Mouse (Mus musculus) CH12.LX (cell line): Measurements from ENCODE around the gene Stam. TPM values are rescaled to one million over a fixed set of nuclear protein-coding genes. Genes with fewer than 3 reads are reported as not detected.

ENCODE experiments used
- DNase-seq: peaks from one replicate; pipeline ENCODE4 v3.0.0-alpha.2; 2013; ENCODE audit errors: extremely low read depth
- H3K27ac ChIP-seq: 2 replicates; pipeline ENCODE4 v1.5.1; 2012; ENCODE audit warnings: low read depth, mild to moderate bottlenecking, control low read depth, moderate library complexity; ENCODE audit not compliant: insufficient read depth
- H3K27me3 ChIP-seq: replicated peaks from 2 replicates; pipeline ENCODE3; 2012; ENCODE audit warnings: inconsistent platforms
- H3K36me3 ChIP-seq, 2 experiments: replicated peaks in 1 of 2; 2 replicates each; pipeline versions ENCODE3 to v1.6.1; 2012; ENCODE audit warnings: inconsistent platforms in 1 of 2, low read length in 1 of 2, mild to moderate bottlenecking in 1 of 2, mixed read lengths in 1 of 2, moderate library complexity in 1 of 2; ENCODE audit not compliant: control insufficient read depth in 1 of 2, insufficient read depth in 1 of 2
- H3K4me1 ChIP-seq, 2 experiments: 2 replicates each; pipeline ENCODE4 v1.6.1; 2012; ENCODE audit warnings: inconsistent platforms in 1 of 2, moderate library complexity in 1 of 2; ENCODE audit not compliant: insufficient read depth in 2 of 2, control insufficient read depth in 1 of 2
- H3K4me2 ChIP-seq: 2 replicates; pipeline ENCODE4 v1.6.1; 2012; ENCODE audit warnings: low read depth, mild to moderate bottlenecking, control low read depth; ENCODE audit not compliant: poor library complexity, insufficient read depth, severe bottlenecking
- H3K4me3 ChIP-seq, 3 experiments: fragments of 150-350 bp in 1 of 3; sonication (generic) in 1 of 3; replicated peaks in 1 of 3; 2 replicates each; pipeline versions ENCODE3 to v1.5.1; 2011 to 2012; ENCODE audit warnings: low read depth in 2 of 3, low read length in 2 of 3, mild to moderate bottlenecking in 2 of 3, moderate library complexity in 2 of 3, control low read depth in 1 of 3, improper control_type of control experiment in 1 of 3, inconsistent platforms in 1 of 3, mixed read lengths in 1 of 3; ENCODE audit not compliant: poor library complexity in 1 of 3
- H3K79me2 ChIP-seq: replicated peaks from 2 replicates; pipeline ENCODE4 v1.6.1; 2012; ENCODE audit warnings: mild to moderate bottlenecking, moderate library complexity; ENCODE audit not compliant: control insufficient read depth, poor library complexity, insufficient read depth, severe bottlenecking; ENCODE audit errors: extremely low read depth
- H3K9ac ChIP-seq: 2 replicates; pipeline ENCODE4 v1.6.1; 2012; ENCODE audit warnings: low read depth, mild to moderate bottlenecking, control low read depth, moderate library complexity; ENCODE audit not compliant: insufficient read depth
- H3K9me3 ChIP-seq: replicated peaks from 2 replicates; pipeline ENCODE3; 2012; ENCODE audit warnings: low read length, inconsistent platforms, mixed read lengths
- BHLHE40 ChIP-seq: IDR thresholded peaks from 2 replicates; pipeline ENCODE4 v1.6.1; 2011; ENCODE audit warnings: mild to moderate bottlenecking, low read depth, low read length, improper control_type of control experiment
- CHD1 ChIP-seq: IDR thresholded peaks from 2 replicates; pipeline ENCODE4 v1.6.1; 2012; ENCODE audit warnings: low read depth, low read length, improper control_type of control experiment, inconsistent platforms
- CHD2 ChIP-seq: IDR thresholded peaks from 2 replicates; pipeline ENCODE4 v1.6.1; 2011; ENCODE audit warnings: low read length, improper control_type of control experiment
- E2F4 ChIP-seq: IDR thresholded peaks from 2 replicates; pipeline ENCODE4 v1.6.1; 2011; ENCODE audit warnings: low read depth, low read length, improper control_type of control experiment; ENCODE audit not compliant: insufficient replicate concordance
- MAFK ChIP-seq: IDR thresholded peaks from 2 replicates; pipeline ENCODE4 v1.6.1; 2011; ENCODE audit warnings: low read length, improper control_type of control experiment; ENCODE audit not compliant: insufficient replicate concordance
- MAZ ChIP-seq: IDR thresholded peaks from 2 replicates; pipeline ENCODE4 v1.6.1; 2012; ENCODE audit warnings: low read depth, mild to moderate bottlenecking, inconsistent platforms, low read length, improper control_type of control experiment, moderate library complexity
- MEF2A ChIP-seq: IDR thresholded peaks from 2 replicates; pipeline ENCODE4 v1.6.1; 2014; ENCODE audit warnings: low read depth, mild to moderate bottlenecking, inconsistent platforms, low read length, improper control_type of control experiment, borderline replicate concordance
- MYC ChIP-seq: IDR thresholded peaks from 2 replicates; pipeline ENCODE4 v1.6.1; 2011; ENCODE audit warnings: low read depth, mild to moderate bottlenecking, improper control_type of control experiment, low read length
- POLR2AphosphoS2 ChIP-seq: IDR thresholded peaks from 2 replicates; pipeline ENCODE4 v1.6.1; 2011; ENCODE audit warnings: low read depth, low read length, improper control_type of control experiment
- RCOR1 ChIP-seq: conservative IDR thresholded peaks from 2 replicates; pipeline ENCODE4 v1.6.1; 2012; ENCODE audit warnings: low read depth, mild to moderate bottlenecking, inconsistent platforms, low read length, improper control_type of control experiment
- TCF12 ChIP-seq: IDR thresholded peaks from 2 replicates; pipeline ENCODE4 v1.6.1; 2014; ENCODE audit warnings: low read depth, mild to moderate bottlenecking, inconsistent platforms, low read length, improper control_type of control experiment
- UBTF ChIP-seq: IDR thresholded peaks from 2 replicates; pipeline ENCODE4 v1.6.1; 2012; ENCODE audit warnings: low read depth, mild to moderate bottlenecking, inconsistent platforms, low read length, improper control_type of control experiment, moderate library complexity
- ZC3H11A ChIP-seq: IDR thresholded peaks from 2 replicates; pipeline ENCODE4 v1.6.1; 2012; ENCODE audit warnings: low read depth, mild to moderate bottlenecking, inconsistent platforms, low read length, improper control_type of control experiment
- ZNF384 ChIP-seq: IDR thresholded peaks from 2 replicates; pipeline ENCODE4 v1.6.1; 2012; ENCODE audit warnings: low read depth, low read length, improper control_type of control experiment, inconsistent platforms
- dilution Hi-C: fragments of 300-500 bp; cut with MboI; formaldehyde crosslinking; loops from 2 replicates; pipeline ENCODE4 v1.14.3; 2020; ENCODE audit warnings: low sequenced_read_pairs; ENCODE audit not compliant: extremely low pct_unique_long_range_greater_than_20kb, extremely low pct_ligation_motif_present
- in situ Hi-C: fragments of 300-500 bp; cut with MboI; formaldehyde crosslinking; loops from 3 replicates; pipeline ENCODE4 v1.14.3; 2019; ENCODE audit warnings: low sequenced_read_pairs, low pct_ligation_motif_present, low pct_unique_long_range_greater_than_20kb, mixed read lengths
- polyA plus RNA-seq: library from polyadenylated mRNA; unstranded; fragments of >175 nt; gene quantifications from 2 replicates; pipeline ENCODE4 v1.2.1, GENCODE M21; 2012; ENCODE audit warnings: low read depth; ENCODE audit not compliant: insufficient read length
- total RNA-seq, 2 experiments: library from RNA; depleted of rRNA; stranded (reverse); fragments of 300-350 nt in 1 of 2; fragments of >200 nt in 1 of 2; gene quantifications; 2 replicates each; pipeline ENCODE4 v1.2.3; 2012 to 2014

The Stam gene
- total and polyA plus RNA-seq, 3 experiments: 13.5 to 21.4 (median 15.1) TPM

DNA sequence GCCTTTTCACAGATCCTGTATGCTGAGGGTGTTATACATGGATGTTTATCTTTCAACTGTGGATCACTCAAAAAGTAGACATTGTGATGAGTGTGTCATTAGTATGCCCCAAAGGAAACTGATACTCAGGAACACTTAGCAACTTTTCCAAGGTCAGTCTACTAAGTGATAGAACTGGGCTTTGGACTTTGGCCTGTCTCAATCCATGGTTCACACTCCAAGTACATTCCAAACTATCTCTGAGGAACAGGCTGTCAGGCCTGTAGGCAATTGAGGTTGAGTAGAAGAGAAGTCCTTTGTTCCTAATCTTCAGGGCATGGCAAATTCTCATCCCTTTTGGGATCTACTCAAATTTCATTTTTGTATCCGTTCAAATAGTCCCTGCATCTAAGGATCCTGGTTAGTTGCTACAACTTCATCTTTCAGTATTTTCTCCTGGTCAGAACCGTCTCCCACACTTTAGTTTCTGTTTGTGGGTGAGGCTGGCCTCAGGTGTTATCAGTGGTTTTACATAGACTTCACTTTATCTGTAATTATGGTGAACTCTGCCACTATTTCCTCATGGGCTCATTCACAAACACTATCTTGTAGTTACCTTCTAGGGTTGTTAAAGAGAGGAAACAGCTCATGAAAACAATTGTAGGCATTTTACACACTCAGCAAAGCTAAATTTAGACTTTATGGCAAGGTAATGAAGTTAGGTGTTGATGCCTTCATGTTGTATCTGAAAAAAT lies 102.7 kb downstream of the Stam start:
- no peaks in the 10 kb centered on the region for H3K27me3 ChIP-seq
- no peak overlapping the region for H3K27ac ChIP-seq
- TF ChIP-seq MEF2A: no peak
- no peak for TF ChIP-seq UBTF
- no peak for TF ChIP-seq ZC3H11A
- no peak for TF ChIP-seq POLR2AphosphoS2
- no peak for TF ChIP-seq ZNF384
- no peak for TF ChIP-seq BHLHE40
- no peak for TF ChIP-seq MYC
- no peak for TF ChIP-seq MAFK
- TF ChIP-seq TCF12: no peak
- TF ChIP-seq RCOR1: no peak
- no peak overlapping the region for H3K4me3 ChIP-seq
- DNase-seq: no peak
- in situ Hi-C loops (no loop called here), dilution Hi-C loops (no loop called here)
- H3K9ac ChIP-seq: no peak overlapping the region
- no peaks in the 10 kb centered on the region for H3K4me1 ChIP-seq
- H3K4me2 ChIP-seq: no peak overlapping the region
- no peaks in the 10 kb centered on the region for H3K9me3 ChIP-seq
- H3K36me3 ChIP-seq: no peaks in the 10 kb centered on the region
- no peaks in the 10 kb centered on the region for H3K79me2 ChIP-seq

GRCm38 (mm10) chr2:14184375-14184774 lies 110.5 kb downstream of the Stam start:
- H3K4me1 ChIP-seq: no peaks in the 10 kb centered on the region
- dilution Hi-C loops (no loop called here), in situ Hi-C loops (no loop called here)
- TF ChIP-seq E2F4 (no peak), MAZ (no peak)
- no peaks in the 10 kb centered on the region for H3K36me3 ChIP-seq
- no peaks in the 10 kb centered on the region for H3K9me3 ChIP-seq
- no peaks in the 10 kb centered on the region for H3K27me3 ChIP-seq
- no peak overlapping the region for H3K27ac ChIP-seq
- no peak overlapping the region for H3K4me2 ChIP-seq
- no peak overlapping the region for H3K4me3 ChIP-seq
- H3K9ac ChIP-seq: no peak overlapping the region
- no peaks in the 10 kb centered on the region for H3K79me2 ChIP-seq
- DNase-seq: no peak

- dilution Hi-C loops: no loop called here
- no peaks in the 10 kb centered on the region for H3K27me3 ChIP-seq
- 0 out of 2 replicates have a peak, but pooled peaks have one; percentile 25 for TF ChIP-seq CHD2
- TF ChIP-seq CHD1: no peak
- no peaks in the 10 kb centered on the region for H3K9me3 ChIP-seq
- in situ Hi-C loops: no loop called here
- peaks cover 0 to 7% of the 10 kb centered on the region in 2 experiments; a peak in 1 of 4 replicates for H3K4me1 ChIP-seq
- no peak overlapping the region for H3K4me3 ChIP-seq
- H3K27ac ChIP-seq: no peak overlapping the region
- no peaks in the 10 kb centered on the region for H3K36me3 ChIP-seq
- H3K4me2 ChIP-seq: no peak overlapping the region
- H3K9ac ChIP-seq: no peak overlapping the region
- no peak for DNase-seq
- no peaks in the 10 kb centered on the region for H3K79me2 ChIP-seq
Observed at GRCm38 (mm10) chr2:14190684-14191083, 116.8 kb downstream of the Stam start.
